Mouse (Mus musculus) cerebellum, adult 11 months (tissue): ENCODE measurements around the gene Ubash3a.

Experiments used
- DNase-seq: peaks from one replicate; pipeline ENCODE4 v3.0.0; 2022

Ubash3a gene

DNA sequence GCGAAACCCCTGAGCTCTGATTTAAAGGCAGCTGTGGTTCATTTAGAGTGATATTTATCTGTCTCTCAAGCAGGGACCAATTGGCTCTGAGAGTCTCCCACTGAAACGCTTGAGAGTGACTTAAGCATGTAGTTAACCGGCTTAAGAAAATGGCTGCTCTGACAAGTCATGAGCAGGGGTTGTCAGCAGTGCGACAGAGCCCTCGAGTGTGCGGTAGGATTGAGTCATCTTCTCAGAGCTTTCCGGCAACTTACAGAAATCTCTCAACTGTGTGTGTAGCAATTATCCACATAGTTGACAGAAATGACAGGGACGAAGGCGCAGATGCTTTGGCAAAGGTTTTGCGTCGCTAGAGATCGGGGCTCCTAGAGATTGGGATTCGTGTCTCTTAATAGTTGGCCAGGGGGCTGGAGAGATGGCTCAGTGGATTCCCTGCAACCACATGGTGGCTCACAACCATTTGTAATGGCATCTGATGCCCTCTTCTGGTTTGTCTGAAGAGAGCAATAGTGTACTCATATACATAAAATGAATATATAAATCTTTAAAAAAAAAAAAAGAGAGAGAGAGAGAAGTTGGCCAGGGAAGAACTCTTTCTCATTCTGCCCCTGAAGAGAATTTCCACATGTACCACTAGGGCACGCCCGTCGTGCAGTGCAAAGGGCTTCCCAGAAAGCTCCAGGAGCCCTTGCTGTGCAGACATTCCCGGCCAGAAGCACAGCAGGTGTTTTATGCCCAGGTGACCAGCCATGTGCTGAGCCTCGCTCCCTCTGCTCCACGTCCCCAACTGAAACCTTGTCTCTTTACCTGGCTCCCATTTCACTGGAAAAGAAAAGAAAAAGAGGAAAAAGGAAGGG lies 74.4 kb downstream of the Ubash3a start:
- no peak for DNase-seq

DNA sequence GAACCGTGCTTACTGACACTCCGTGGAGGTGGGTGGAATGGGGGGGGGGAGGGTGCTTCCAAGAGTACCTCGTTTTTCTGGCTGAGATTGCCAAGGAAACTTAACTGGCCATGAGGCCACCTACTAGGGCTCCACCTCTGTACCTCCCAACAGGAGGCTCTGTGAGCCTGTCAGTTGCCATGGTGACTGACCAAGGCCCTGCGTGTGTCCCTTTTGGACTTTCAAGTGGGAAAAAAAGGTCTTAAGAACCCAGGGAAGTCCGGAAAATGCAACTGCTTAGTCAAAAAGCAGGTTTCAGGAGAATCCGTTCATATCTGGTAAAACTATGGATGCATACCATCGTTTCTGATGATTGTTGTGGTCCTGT lies 75.0 kb downstream of the Ubash3a start:
- no peak for DNase-seq

- no peak for DNase-seq
Observed at GRCm38 (mm10) chr17:31285867-31286266, 78.2 kb downstream of the Ubash3a start.

GRCm38 (mm10) chr17:31286492-31286891 lies 78.8 kb downstream of the Ubash3a start, which contains the start of gene Slc37a1:
TSS of gene Slc37a1 (plus strand) at chr17:31286792.
- DNase-seq: no peak

DNA sequence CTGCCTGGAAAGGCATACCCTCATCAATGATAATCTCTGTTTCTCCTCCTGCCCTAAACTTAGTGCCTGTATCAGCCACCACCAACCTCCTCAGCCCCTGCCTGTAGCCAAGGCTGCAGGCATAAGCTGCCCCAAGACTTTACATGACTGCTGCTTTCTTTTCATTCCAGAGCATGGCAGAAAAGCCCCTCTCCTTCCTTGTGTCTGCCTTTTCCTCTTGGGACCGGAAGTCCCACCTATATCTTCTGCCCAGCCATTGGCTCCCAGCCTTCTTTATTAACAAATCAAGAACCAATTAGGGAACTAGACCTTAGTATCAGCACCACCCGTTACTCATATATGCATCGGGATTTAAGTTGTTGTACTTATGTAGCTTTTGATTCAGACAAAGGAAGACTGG lies 79.5 kb downstream of the Ubash3a start:
- no peak for DNase-seq

DNA sequence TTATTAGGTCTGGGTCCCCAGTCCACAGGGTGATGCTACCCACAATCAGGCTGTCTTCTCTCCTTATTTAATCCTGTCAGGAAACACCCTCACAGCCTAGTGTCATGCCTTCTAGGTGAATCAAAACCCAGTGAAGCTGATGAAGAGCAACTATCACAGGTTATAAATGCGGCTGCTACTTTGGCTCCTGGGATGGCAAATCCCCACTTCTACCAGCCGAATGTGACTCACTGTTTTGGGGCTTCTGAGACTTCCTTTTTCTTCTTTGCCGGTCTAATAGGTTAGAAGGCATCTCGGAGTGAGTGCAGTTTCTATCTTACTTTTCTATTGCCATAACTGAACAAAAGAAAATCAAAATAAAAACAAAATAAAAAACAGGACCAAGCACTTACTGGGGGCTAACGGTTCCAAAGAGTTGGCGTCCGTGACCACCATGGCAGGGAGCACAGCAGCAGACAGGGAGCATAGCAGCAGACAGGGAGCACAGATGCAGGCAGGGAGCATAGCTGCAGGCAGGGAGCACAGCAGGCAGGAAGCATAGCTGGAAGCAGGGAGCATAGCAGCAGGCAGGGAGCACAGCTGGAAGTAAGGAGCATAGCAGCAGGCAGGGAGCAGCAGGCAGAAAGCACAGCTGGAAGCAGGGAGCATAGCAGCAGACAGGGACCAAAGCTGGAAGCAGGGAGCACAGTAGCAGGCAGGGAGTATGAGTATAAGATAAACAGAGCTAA lies 81.5 kb downstream of the Ubash3a start:
- DNase-seq: no peak

- no peak for DNase-seq
Observed at GRCm38 (mm10) chr17:31290311-31290710, 82.6 kb downstream of the Ubash3a start.

DNA sequence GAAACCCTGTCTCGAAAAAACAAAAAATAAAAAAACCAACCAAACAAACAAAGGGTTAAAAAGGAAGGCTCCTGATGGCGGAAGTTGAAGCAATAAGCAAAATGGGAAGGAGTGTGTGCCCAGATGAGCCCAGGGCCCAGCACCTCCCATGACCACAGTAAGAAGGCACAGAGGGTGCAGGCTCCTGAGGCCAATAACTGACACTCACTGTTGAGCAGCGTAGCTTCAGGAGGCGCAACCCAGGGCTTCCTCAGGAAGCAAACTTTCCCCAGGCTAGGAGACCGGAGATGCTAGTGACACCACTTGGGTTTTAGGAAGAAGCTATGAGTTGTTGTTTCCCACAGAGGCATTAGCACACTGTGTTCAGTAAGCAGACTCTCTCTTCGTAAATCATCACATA lies 83.2 kb downstream of the Ubash3a start:
- no peak for DNase-seq

- no peak for DNase-seq
Observed at GRCm38 (mm10) chr17:31294363-31295214, 86.9 kb downstream of the Ubash3a start.

GRCm38 (mm10) chr17:31295215-31295891 lies 87.7 kb downstream of the Ubash3a start:
- no peak for DNase-seq

DNA sequence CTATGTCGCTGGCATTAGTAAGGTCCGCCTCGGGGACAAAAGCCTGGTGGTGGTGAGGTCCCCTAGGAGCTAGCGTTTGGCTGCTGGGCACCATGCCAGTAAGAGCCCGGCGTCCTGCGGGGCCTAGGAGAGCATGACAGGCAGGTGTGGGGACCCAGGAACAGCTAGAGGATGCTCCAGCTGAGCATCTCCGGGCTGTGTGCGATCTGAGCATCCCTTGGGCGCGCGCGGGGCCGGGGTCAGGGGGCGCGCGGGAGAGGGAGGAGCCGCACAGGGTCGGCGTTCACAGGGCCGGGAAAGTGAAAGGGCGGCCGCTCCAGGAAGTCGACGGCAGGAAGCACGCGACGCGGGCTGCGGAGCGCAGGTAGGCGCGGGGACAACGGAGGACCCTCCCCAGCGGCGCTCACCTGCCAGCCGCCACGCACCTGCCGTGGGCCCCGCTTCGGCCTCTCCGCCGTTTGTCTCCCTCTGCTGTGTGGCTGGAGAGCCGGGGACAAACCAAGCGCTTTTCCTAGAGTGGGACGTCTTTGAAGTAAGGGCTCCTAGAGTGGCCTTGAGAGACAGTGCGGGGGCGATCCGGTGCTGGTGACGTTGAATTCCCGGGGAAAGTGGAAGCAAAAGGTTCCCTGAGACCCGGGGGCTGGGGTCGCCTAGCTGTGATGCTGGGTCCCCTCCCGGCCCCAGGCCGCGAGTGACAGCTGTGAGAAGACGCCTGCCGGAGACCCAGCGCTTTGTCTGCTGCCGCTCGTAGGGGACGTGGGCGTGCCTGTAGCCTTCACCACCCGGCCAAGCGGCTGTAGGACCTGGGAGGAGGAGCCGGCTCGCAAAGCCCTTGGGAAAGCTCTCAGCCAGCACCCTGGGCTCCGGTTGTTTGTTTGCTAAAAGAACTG lies 88.5 kb downstream of the Ubash3a start:
- peak; percentile 41 for DNase-seq
